Mouse (Mus musculus) heart, postnatal 0 days (tissue): ENCODE results near the gene Hcfc2.

Source experiments
- CTCF ChIP-seq: IDR thresholded peaks from 2 replicates; pipeline ENCODE4 v1.5.1; 2016; ENCODE audit warnings: antibody characterized with exemption, control low read depth, low read depth
- EP300 ChIP-seq: IDR thresholded peaks from 2 replicates; pipeline ENCODE4 v1.6.1; 2016; ENCODE audit warnings: antibody characterized with exemption, low read depth

GRCm38 (mm10) chr10:82754642-82755041 lies 58.7 kb downstream of the Hcfc2 start:
- TF ChIP-seq CTCF, result no peak
- no peak for TF ChIP-seq EP300
